Mouse (Mus musculus) lung, embryonic 14.5 days (tissue): ENCODE results near the gene Opn3. TPM values are rescaled to one million over a fixed set of nuclear protein-coding genes. Genes with fewer than 3 reads are reported as not detected.

Experiments used
- ATAC-seq: fragments of 200-750 bp; cut with Nextera tagmentation; 2 replicates; pipeline ENCODE4 v1.8.0; 2017; ENCODE audit warnings: mild to moderate bottlenecking, moderate TSS enrichment, moderate library complexity; ENCODE audit not compliant: insufficient read depth
- DNase-seq: peaks from one replicate; pipeline ENCODE4 v3.0.0-alpha.2; 2015
- H3K27ac ChIP-seq: fragments of 300-500 bp; sonication (generic); 2 replicates; pipeline ENCODE4 v1.5.1; 2014; ENCODE audit warnings: low read depth, mild to moderate bottlenecking, moderate library complexity
- H3K27me3 ChIP-seq: fragments of 300-500 bp; sonication (generic); 2 replicates; pipeline ENCODE4 v1.6.1; 2014; ENCODE audit warnings: low read length, control low read depth; ENCODE audit not compliant: insufficient read depth
- H3K36me3 ChIP-seq: fragments of 300-500 bp; sonication (generic); 2 replicates; pipeline ENCODE4 v1.6.1; 2014; ENCODE audit warnings: control low read depth; ENCODE audit not compliant: insufficient read depth
- H3K4me1 ChIP-seq: fragments of 300-500 bp; sonication (generic); 2 replicates; pipeline ENCODE4 v1.6.1; 2014; ENCODE audit warnings: antibody characterized with exemption, control low read depth; ENCODE audit not compliant: insufficient read depth
- H3K4me2 ChIP-seq: fragments of 300-500 bp; sonication (generic); 2 replicates; pipeline ENCODE4 v1.6.1; 2014; ENCODE audit warnings: mild to moderate bottlenecking
- H3K4me3 ChIP-seq: fragments of 300-500 bp; sonication (generic); 2 replicates; pipeline ENCODE4 v1.5.1; 2014; ENCODE audit warnings: low read depth, low read length
- H3K9ac ChIP-seq: fragments of 300-500 bp; sonication (generic); 2 replicates; pipeline ENCODE4 v1.6.1; 2014
- H3K9me3 ChIP-seq: fragments of 300-500 bp; sonication (generic); 2 replicates; pipeline ENCODE4 v1.6.1; 2016; ENCODE audit warnings: low read depth, low read length, control low read depth
- CTCF ChIP-seq: IDR thresholded peaks from 2 replicates; pipeline ENCODE4 v1.5.1; 2016; ENCODE audit warnings: antibody characterized with exemption, low read depth
- WGBS: fragments of 180-500 bp; shearing (Covaris S2); extraction: QIAGEN DNeasy Blood & Tissue Kit; methylation state at CpG from one replicate; pipeline ENCODE4 v1.1.7; 2014; 5-methylcytosine and 5-hydroxymethylcytosine counted together
- polyA plus RNA-seq: library from polyadenylated mRNA; unstranded; fragments of >200 nt; fragmentation: Nextera tagmentation; extraction: Ambion mirVana; gene quantifications from 2 replicates; pipeline ENCODE4 v1.2.1, GENCODE M21; 2014

The Opn3 gene
- polyA plus RNA-seq, 1 experiment from 2014 or later: 5.4 TPM

DNA sequence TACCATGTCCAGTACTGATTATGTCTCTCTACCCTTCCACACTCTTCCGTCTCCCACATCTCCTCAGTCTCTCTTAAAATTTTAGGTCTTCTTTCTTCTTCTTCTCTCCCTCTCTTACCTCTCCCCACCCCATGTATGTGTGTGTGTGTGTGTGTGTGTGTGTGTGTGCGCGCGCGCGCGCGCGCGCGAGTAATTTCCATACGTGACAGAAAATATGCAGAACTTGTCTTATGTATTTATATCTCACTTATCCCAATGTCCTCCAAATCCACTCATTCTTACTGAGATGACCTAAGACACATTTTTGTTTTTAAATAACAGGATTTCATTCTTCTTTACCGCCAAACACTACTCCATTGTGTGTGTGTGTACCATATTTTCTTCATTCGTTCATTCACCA is 60.1 kb downstream of the Opn3 start:
- ATAC-seq (no peak), DNase-seq (no peak)
- Histone ChIP-seq H3K36me3 (no peaks in the 10 kb centered on the region), H3K4me2 (no peak overlapping the region), H3K4me1 (no peaks in the 10 kb centered on the region), H3K4me3 (no peak overlapping the region), H3K27ac (no peak overlapping the region), H3K9me3 (no peaks in the 10 kb centered on the region), H3K27me3 (no peaks in the 10 kb centered on the region), H3K9ac (no peak overlapping the region)
- 94% methylated on average over 14 of the region's 14 CpGs for WGBS
- TF ChIP-seq CTCF: no peak

GRCm38 (mm10) chr1:175631721-175632221 is 60.8 kb downstream of the Opn3 start:
- TF ChIP-seq CTCF: no peak
- ATAC-seq: no peak

DNA sequence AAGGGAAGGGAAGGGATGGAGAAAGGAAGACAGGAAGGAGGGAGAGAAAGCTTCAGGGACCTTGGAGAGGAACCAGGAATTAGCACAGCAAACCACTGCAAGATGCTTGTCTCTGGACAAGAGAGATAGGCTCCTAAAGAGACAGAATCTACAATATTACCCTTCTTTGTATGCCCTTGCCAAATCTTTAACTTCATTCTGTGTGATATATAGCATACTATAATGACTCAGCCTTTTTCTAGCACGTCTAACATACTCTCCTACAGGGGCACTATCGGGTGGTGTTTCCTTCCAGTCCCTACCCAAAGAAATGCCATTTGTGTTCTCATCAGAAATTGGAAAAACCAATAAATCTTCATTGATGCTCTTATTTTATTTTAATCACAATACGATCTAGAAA is 61.5 kb downstream of the Opn3 start:
- H3K27me3 ChIP-seq: no peaks in the 10 kb centered on the region
- no peak overlapping the region for H3K4me2 ChIP-seq
- H3K4me1 ChIP-seq: no peaks in the 10 kb centered on the region
- no peaks in the 10 kb centered on the region for H3K9me3 ChIP-seq
- no peak overlapping the region for H3K4me3 ChIP-seq
- DNase-seq (no peak), ATAC-seq (no peak)
- WGBS: 79% methylated on average over 3 of the region's 3 CpGs
- H3K9ac ChIP-seq: no peak overlapping the region
- TF ChIP-seq CTCF: no peak
- no peaks in the 10 kb centered on the region for H3K36me3 ChIP-seq
- H3K27ac ChIP-seq: no peak overlapping the region

More at GRCm38 (mm10) chr1:175631721-175632221, 60.8 kb downstream of the Opn3 start:
- Histone ChIP-seq H3K4me2 (no peak overlapping the region), H3K4me3 (no peak overlapping the region), H3K27me3 (no peaks in the 10 kb centered on the region), H3K36me3 (no peaks in the 10 kb centered on the region), H3K9me3 (no peaks in the 10 kb centered on the region), H3K4me1 (no peaks in the 10 kb centered on the region), H3K9ac (no peak overlapping the region), H3K27ac (no peak overlapping the region)
- DNase-seq: no peak
- 71% methylated on average over 10 of the region's 10 CpGs for WGBS

DNA sequence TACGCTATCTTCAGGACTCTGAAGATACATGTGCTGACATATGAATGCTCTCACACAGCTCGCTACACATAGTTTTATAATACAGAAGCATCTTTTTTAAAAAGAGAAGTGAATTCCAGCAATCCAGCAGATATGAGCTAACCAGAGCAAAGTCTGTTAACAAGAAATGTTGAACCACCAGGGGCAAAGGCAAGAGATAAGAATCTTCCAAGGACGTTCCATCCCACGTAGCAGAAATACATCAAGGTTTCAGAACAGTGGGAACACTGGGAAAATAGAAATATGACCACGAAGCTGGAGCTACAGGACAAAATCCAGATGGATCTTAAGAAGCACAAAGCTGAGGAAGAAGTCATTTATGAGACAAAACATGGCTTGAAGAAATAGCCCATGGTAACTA is 62.2 kb downstream of the Opn3 start:
- no peak overlapping the region for H3K4me2 ChIP-seq
- no peaks in the 10 kb centered on the region for H3K36me3 ChIP-seq
- no peak for DNase-seq
- H3K4me1 ChIP-seq: no peaks in the 10 kb centered on the region
- no peak overlapping the region for H3K27ac ChIP-seq
- no peak for ATAC-seq
- no peak overlapping the region for H3K4me3 ChIP-seq
- TF ChIP-seq CTCF: no peak
- H3K9ac ChIP-seq: no peak overlapping the region
- 70% methylated on average over 5 of the region's 5 CpGs for WGBS
- no peaks in the 10 kb centered on the region for H3K9me3 ChIP-seq
- H3K27me3 ChIP-seq: no peaks in the 10 kb centered on the region

DNA sequence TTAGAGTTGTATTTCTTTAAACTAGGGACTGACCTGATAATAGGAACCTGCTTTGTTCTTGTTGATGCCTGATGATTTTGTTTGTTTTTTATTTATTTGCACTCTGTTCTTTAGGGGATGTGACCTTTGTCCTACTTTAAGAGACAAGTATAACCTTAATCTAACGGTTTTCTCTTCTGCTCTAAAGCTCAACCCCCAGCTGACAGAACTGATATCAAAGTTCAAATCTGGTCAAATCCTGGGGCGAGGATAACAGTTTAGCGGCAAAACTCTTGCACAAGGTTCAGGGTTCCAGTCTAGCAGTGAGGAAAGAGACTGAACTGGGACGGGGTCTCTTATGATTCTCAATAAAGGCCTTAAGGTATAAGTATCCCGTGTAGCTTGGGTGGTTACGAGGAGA is 63.3 kb downstream of the Opn3 start:
- 76% methylated on average over 6 of the region's 6 CpGs for WGBS

GRCm38 (mm10) chr1:175625990-175626692 is 66.4 kb downstream of the Opn3 start:
- WGBS: 85% methylated on average over 1 of the region's 1 CpGs
- Histone ChIP-seq H3K36me3 (no peaks in the 10 kb centered on the region), H3K4me2 (peak overlapping the region; percentile 75), H3K4me1 (no peaks in the 10 kb centered on the region; the same call in 1 of the 2 replicates), H3K4me3 (peak overlapping the region; percentile 73), H3K27me3 (no peaks in the 10 kb centered on the region), H3K9ac (no peak overlapping the region), H3K27ac (peak overlapping the region; percentile 83; the same call in 1 of the 2 replicates), H3K9me3 (no peaks in the 10 kb centered on the region)
- peak; percentile 55 for ATAC-seq
- peak; percentile 73 for DNase-seq
- peak; percentile 68 for TF ChIP-seq CTCF

More for the DNA sequence above, 63.3 kb downstream of the Opn3 start:
- no peak for ATAC-seq
- no peaks in the 10 kb centered on the region for H3K9me3 ChIP-seq
- H3K36me3 ChIP-seq: no peaks in the 10 kb centered on the region
- no peaks in the 10 kb centered on the region; the same call in 1 of the 2 replicates for H3K4me1 ChIP-seq
- no peak for TF ChIP-seq CTCF
- no peak overlapping the region for H3K4me2 ChIP-seq
- no peak overlapping the region for H3K27ac ChIP-seq
- H3K4me3 ChIP-seq: no peak overlapping the region
- H3K27me3 ChIP-seq: no peaks in the 10 kb centered on the region
- no peak for DNase-seq
- H3K9ac ChIP-seq: no peak overlapping the region

- peak within 1 kb of the TSS; percentile 80 for H3K9ac ChIP-seq
- under 1% methylated on average over 58 of the region's 58 CpGs for WGBS
Measured at GRCm38 (mm10) chr1:175625257-175625879, 67.2 kb downstream of the Opn3 start, which contains the start of gene Fh1. TSS of gene Fh1 (minus strand) at chr1:175625635.

More at GRCm38 (mm10) chr1:175625257-175625879, 67.2 kb downstream of the Opn3 start, which contains the start of gene Fh1:
- H3K27ac ChIP-seq: peak within 1 kb of the TSS; percentile 83
- DNase-seq (peak; percentile 98), ATAC-seq (peak; percentile 100)
- H3K4me1 ChIP-seq: no peaks in the 10 kb centered on the region; the same call in 1 of the 2 replicates
- no peaks in the 10 kb centered on the region for H3K36me3 ChIP-seq
- peak within 1 kb of the TSS; percentile 75 for H3K4me2 ChIP-seq
- TF ChIP-seq CTCF: no peak
- H3K27me3 ChIP-seq: no peaks in the 10 kb centered on the region
- peak within 1 kb of the TSS; percentile 73 for H3K4me3 ChIP-seq
- H3K9me3 ChIP-seq: no peaks in the 10 kb centered on the region
